Mouse (Mus musculus) lung, postnatal 0 days (tissue): ENCODE data around the gene Cd164l2.

ENCODE experiments used
- CTCF ChIP-seq: IDR thresholded peaks from 2 replicates; pipeline ENCODE4 v1.5.1; 2016; ENCODE audit warnings: antibody characterized with exemption, mild to moderate bottlenecking
- EP300 ChIP-seq: IDR thresholded peaks from 2 replicates; pipeline ENCODE4 v1.6.1; 2016; ENCODE audit warnings: antibody characterized with exemption, mild to moderate bottlenecking, control low read depth

- no peak for TF ChIP-seq CTCF
- no peak for TF ChIP-seq EP300
These were observed 29.4 kb upstream of the Cd164l2 start for GRCm38 (mm10) chr4:133182439-133183033.
